Mouse (Mus musculus): Measurements from ENCODE around the gene Fam69b. TPM values are rescaled to one million over a fixed set of nuclear protein-coding genes. Genes with fewer than 3 reads are reported as not detected.
A peak's percentile ranks its signal among the peaks of the same experiment; 100 is the strongest.

Fam69b gene
- polyA plus RNA-seq, 2 experiments, result 0.70 to 0.78 TPM

DNA sequence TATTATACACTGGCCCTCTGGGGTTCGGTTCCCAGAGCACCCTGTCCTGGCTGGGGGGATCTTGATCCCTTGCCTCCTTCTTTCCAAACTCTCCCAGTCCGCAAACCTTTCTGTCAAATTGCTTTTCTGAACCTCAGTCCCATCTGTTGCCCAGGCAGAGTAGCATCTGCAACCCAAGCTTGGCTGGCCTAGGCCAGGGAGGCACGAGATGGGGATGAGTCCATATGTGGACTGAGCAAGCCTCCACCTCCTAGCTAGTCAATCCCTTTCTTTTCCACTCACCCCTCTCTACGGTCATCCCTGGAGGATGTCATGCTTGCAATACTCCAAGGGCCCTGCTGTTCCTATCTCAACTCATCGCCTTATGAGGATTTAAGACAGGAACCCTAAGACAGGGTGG, 25.6 kb upstream of the Fam69b start:
- Histone ChIP-seq H3K36me3 (replicated peaks; ENCODE audit: control insufficient read depth, insufficient read depth, low read depth) (no peaks in the 10 kb centered on the region), H3K4me3 (ENCODE audit: insufficient read depth in 1 of 2, low read depth in 2 of 2, low read length in 2 of 2) (peak overlapping the region; percentile 54 to 64; a peak in 3 of 4 replicates), H3K4me2 (ENCODE audit: low read depth) (peak overlapping the region; percentile 58), H3K9me3 (ENCODE audit: control insufficient read depth, low read length) (no peaks in the 10 kb centered on the region), H3K27me3 (ENCODE audit: control insufficient read depth, insufficient read depth, low read length) (peaks cover 7% of the 10 kb centered on the region), H3K9ac (replicated peaks) (no peak overlapping the region), H3K27ac (no peak overlapping the region), H3K4me1 (replicated peaks; ENCODE audit: control insufficient read depth in 2 of 2, insufficient read depth in 2 of 2, low read length in 1 of 2) (peaks cover 0 to 17% of the 10 kb centered on the region in 2 experiments; a peak in 2 of 4 replicates)
- TF ChIP-seq EP300 (IDR thresholded peaks at IDR 0.05; ENCODE audit: low read depth) (no peak), CTCF (IDR thresholded peaks at IDR 0.05; ENCODE audit: low read depth) (no peak)
- DNase-seq (ENCODE audit: low read depth in 3 of 3, low spot score in 3 of 3), result no peak
- WGBS (ENCODE audit: insufficient replicate concordance), result 55% methylated on average over 5 of the region's 5 CpGs
- no peak for ATAC-seq (ENCODE audit: insufficient read depth)

DNA sequence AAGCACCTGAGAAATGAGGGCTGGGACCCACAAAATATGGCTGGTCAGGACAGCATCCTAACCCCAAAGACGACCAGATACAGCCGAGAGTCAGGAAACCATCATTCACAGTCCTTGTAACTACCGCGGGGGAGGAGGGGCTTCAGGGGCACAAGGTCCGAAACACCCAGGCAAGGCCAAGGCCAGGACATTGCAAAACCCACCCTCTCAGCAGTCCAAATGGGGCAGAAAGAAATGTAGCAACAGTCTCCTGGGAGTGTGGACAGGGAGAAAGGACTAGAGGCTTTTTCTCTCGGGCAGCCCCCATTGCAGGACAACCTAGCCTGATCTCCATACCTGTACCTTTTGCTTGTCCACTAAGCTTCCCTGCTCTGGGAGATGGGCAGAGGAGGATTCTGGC, 25.1 kb upstream of the Fam69b start:
- Histone ChIP-seq H3K4me2 (ENCODE audit: low read depth) (peak overlapping the region; percentile 58), H3K4me3 (ENCODE audit: insufficient read depth in 1 of 2, low read depth in 2 of 2, low read length in 2 of 2) (peak overlapping the region; percentile 54 to 64), H3K27me3 (ENCODE audit: control insufficient read depth, insufficient read depth, low read length) (peaks cover 7% of the 10 kb centered on the region), H3K9me3 (ENCODE audit: control insufficient read depth, low read length) (no peaks in the 10 kb centered on the region), H3K27ac (no peak overlapping the region), H3K4me1 (replicated peaks; ENCODE audit: control insufficient read depth in 2 of 2, insufficient read depth in 2 of 2, low read length in 1 of 2) (peaks cover 0 to 17% of the 10 kb centered on the region in 2 experiments; a peak in 2 of 4 replicates), H3K9ac (replicated peaks) (peak overlapping the region; percentile 14), H3K36me3 (replicated peaks; ENCODE audit: control insufficient read depth, insufficient read depth, low read depth) (no peaks in the 10 kb centered on the region)
- DNase-seq (ENCODE audit: low read depth in 3 of 3, low spot score in 3 of 3) (no peak), ATAC-seq (ENCODE audit: insufficient read depth) (no peak)
- TF ChIP-seq EP300 (IDR thresholded peaks at IDR 0.05; ENCODE audit: low read depth) (no peak), CTCF (IDR thresholded peaks at IDR 0.05; ENCODE audit: low read depth) (no peak)
- WGBS (ENCODE audit: insufficient replicate concordance), result 5% methylated on average over 6 of the region's 6 CpGs

DNA sequence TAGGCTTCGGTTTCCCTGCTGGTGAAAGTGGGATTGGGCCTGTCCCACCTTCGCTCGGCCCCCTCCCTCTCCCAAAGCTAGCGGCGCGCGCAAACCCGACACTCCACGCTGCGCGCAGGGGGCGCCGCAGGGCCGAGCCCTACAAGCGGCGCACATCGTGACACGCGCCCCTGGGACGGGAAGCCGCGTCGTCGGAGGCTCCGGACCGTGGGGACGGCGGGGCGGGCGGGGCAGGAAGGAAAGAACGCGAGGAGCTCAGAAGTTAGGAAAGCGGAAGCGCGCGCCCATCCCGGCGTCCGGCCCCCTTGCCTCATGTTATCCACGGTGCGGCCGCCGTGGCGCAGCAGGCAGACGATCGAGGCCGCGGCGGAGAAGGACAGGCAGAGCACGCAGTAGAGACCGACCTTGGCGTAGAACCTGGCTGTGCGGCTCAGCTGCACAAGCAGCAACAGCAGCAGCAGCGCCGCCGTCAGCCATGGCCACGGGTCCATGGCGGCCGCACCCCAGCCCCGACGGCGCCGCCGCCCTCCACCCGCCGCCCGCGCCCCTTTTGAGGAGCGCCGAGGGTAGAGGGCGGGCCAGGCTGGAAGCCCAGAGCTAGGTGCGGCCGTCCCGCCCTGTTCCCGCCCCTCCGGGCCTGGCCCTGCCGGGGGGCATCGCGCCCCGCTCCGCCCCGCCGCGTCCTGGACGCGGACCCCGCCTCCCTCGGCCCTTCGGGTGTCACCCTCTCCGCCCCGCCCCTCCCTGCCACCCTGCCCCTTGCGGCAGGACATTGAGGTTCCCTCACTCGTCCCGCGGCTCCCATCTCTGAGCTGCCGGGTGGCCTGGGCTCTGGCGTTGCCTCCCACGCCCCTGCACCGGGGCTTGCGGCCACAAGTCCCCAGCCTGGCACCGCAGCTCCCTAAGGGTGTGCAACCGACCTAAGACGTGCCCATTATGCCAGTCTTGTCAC, 24.3 kb upstream of the Fam69b start, which contains the start of gene Agpat2:
Gene Agpat2 (minus strand): TSS at position 698 of the 952 bp plus-strand sequence.
- peaks cover 0 to 13% of the 10 kb centered on the region in 2 experiments; a peak in 2 of 4 replicates for H3K4me1 ChIP-seq (replicated peaks; ENCODE audit: control insufficient read depth in 2 of 2, insufficient read depth in 2 of 2, low read length in 1 of 2)

DNA sequence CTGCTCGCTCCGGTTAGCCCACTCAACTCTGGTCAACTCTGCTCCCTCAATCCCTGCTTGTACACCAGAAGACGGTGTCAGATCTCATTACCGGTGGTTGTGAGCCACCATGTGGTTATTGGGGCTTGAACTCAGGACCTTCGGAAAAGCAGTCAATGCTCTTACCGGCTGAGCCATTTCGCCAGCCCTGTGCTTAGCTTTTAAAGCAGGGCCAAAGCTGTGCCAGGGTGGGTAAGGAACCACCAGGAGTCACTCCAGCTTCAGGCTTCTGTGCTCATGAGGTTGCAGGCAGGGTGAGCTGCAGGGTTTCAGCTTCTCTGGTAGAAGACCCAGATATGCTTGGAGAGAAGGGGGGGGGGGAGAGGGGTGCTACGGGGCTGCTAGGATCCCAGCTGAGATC, 22.9 kb upstream of the Fam69b start:
- Histone ChIP-seq H3K4me3 (ENCODE audit: insufficient read depth in 1 of 2, low read depth in 2 of 2, low read length in 2 of 2) (no peak overlapping the region), H3K36me3 (replicated peaks; ENCODE audit: control insufficient read depth, insufficient read depth, low read depth) (no peaks in the 10 kb centered on the region), H3K9me3 (ENCODE audit: control insufficient read depth, low read length) (no peaks in the 10 kb centered on the region), H3K27ac (no peak overlapping the region), H3K27me3 (ENCODE audit: control insufficient read depth, insufficient read depth, low read length) (peaks cover 7% of the 10 kb centered on the region), H3K4me1 (replicated peaks; ENCODE audit: control insufficient read depth in 2 of 2, insufficient read depth in 2 of 2, low read length in 1 of 2) (peaks cover 0 to 5% of the 10 kb centered on the region in 2 experiments; a peak in 1 of 4 replicates), H3K9ac (replicated peaks) (no peak overlapping the region), H3K4me2 (ENCODE audit: low read depth) (no peak overlapping the region)
- 71% methylated on average over 8 of the region's 8 CpGs for WGBS (ENCODE audit: insufficient replicate concordance)
- DNase-seq (ENCODE audit: low read depth in 3 of 3, low spot score in 3 of 3) (no peak), ATAC-seq (ENCODE audit: insufficient read depth) (no peak)
- TF ChIP-seq EP300 (IDR thresholded peaks at IDR 0.05; ENCODE audit: low read depth), result no peak
- TF ChIP-seq CTCF (IDR thresholded peaks at IDR 0.05; ENCODE audit: low read depth), result 0 out of 2 replicates have a peak, but pooled peaks have one; percentile 13

More for the DNA sequence above, 24.3 kb upstream of the Fam69b start, which contains the start of gene Agpat2:
- under 1% methylated on average over 93 of the region's 103 CpGs for WGBS (ENCODE audit: insufficient replicate concordance)
- peak within 1 kb of the TSS; percentile 54 to 64 for H3K4me3 ChIP-seq (ENCODE audit: insufficient read depth in 1 of 2, low read depth in 2 of 2, low read length in 2 of 2)
- TF ChIP-seq CTCF (IDR thresholded peaks at IDR 0.05; ENCODE audit: low read depth) (peak; percentile 49), EP300 (IDR thresholded peaks at IDR 0.05; ENCODE audit: low read depth) (no peak)
- no peaks in the 10 kb centered on the region for H3K36me3 ChIP-seq (replicated peaks; ENCODE audit: control insufficient read depth, insufficient read depth, low read depth)
- H3K4me2 ChIP-seq (ENCODE audit: low read depth), result peak within 1 kb of the TSS; percentile 58
- H3K27me3 ChIP-seq (ENCODE audit: control insufficient read depth, insufficient read depth, low read length), result peaks cover 7% of the 10 kb centered on the region
- DNase-seq (ENCODE audit: low read depth in 3 of 3, low spot score in 3 of 3) (no peak), ATAC-seq (ENCODE audit: insufficient read depth) (peak; percentile 73)
- H3K9me3 ChIP-seq (ENCODE audit: control insufficient read depth, low read length), result no peaks in the 10 kb centered on the region
- H3K27ac ChIP-seq, result no peak within 1 kb of the TSS
- H3K9ac ChIP-seq (replicated peaks), result peak within 1 kb of the TSS; percentile 14

DNA sequence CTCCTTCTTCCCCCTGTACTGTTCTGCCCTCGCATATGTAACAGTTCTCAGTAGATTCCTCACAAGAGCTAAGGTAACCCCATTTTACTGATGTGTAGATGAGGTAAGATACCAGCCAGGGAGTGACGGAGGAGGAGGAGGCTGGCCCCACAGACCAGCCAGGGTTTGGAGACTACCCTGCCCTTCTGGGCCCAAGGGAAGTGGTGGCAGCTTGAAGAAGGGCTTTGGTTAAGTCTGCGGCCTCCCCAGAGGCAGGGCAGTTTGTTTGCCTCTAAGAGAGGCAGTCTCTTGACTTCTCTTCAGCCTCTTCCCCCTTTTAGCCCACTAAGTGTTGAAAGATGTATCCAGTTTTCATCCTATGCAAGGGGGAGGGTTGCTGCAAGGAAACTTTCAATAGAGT, 21.7 kb upstream of the Fam69b start:
- TF ChIP-seq EP300 (IDR thresholded peaks at IDR 0.05; ENCODE audit: low read depth) (no peak), CTCF (IDR thresholded peaks at IDR 0.05; ENCODE audit: low read depth) (no peak)
- ATAC-seq (ENCODE audit: insufficient read depth), result no peak
- Histone ChIP-seq H3K9ac (replicated peaks) (no peak overlapping the region), H3K9me3 (ENCODE audit: control insufficient read depth, low read length) (no peaks in the 10 kb centered on the region), H3K27me3 (ENCODE audit: control insufficient read depth, insufficient read depth, low read length) (peaks cover 7% of the 10 kb centered on the region), H3K36me3 (replicated peaks; ENCODE audit: control insufficient read depth, insufficient read depth, low read depth) (no peaks in the 10 kb centered on the region), H3K4me3 (ENCODE audit: insufficient read depth in 1 of 2, low read depth in 2 of 2, low read length in 2 of 2) (no peak overlapping the region), H3K4me1 (replicated peaks; ENCODE audit: control insufficient read depth in 2 of 2, insufficient read depth in 2 of 2, low read length in 1 of 2) (peaks cover 0 to 3% of the 10 kb centered on the region in 2 experiments; a peak in 1 of 4 replicates), H3K4me2 (ENCODE audit: low read depth) (no peak overlapping the region), H3K27ac (no peak overlapping the region)
- 45% methylated on average over 3 of the region's 3 CpGs for WGBS (ENCODE audit: insufficient replicate concordance)
- DNase-seq (ENCODE audit: low read depth in 3 of 3, low spot score in 3 of 3), result no peak
